Mouse (Mus musculus) spleen, adult 12 weeks (tissue): ENCODE results near the gene Rassf3.

Source experiments
- DNase-seq: peaks from one replicate; pipeline ENCODE4 v3.0.0; 2022; ENCODE audit warnings: low spot score

Gene Rassf3

GRCm38 (mm10) chr10:121429981-121430682 lies 46.0 kb downstream of the Rassf3 start:
- DNase-seq, result no peak

GRCm38 (mm10) chr10:121429581-121429980 lies 46.6 kb downstream of the Rassf3 start:
- DNase-seq, result no peak

GRCm38 (mm10) chr10:121429089-121429488 lies 47.1 kb downstream of the Rassf3 start:
- no peak for DNase-seq

- DNase-seq, result no peak
Observed at GRCm38 (mm10) chr10:121428011-121428711, 48.0 kb downstream of the Rassf3 start.

- DNase-seq, result peak; percentile 24
Observed at GRCm38 (mm10) chr10:121427136-121427535, 49.0 kb downstream of the Rassf3 start.

- no peak for DNase-seq
Observed at GRCm38 (mm10) chr10:121426458-121427070, 49.6 kb downstream of the Rassf3 start.

GRCm38 (mm10) chr10:121425506-121426025 lies 50.6 kb downstream of the Rassf3 start:
- no peak for DNase-seq

GRCm38 (mm10) chr10:121425079-121425478 lies 51.1 kb downstream of the Rassf3 start:
- no peak for DNase-seq

GRCm38 (mm10) chr10:121424455-121424854 lies 51.7 kb downstream of the Rassf3 start:
- no peak for DNase-seq

GRCm38 (mm10) chr10:121423541-121424349 lies 52.4 kb downstream of the Rassf3 start:
- no peak for DNase-seq

GRCm38 (mm10) chr10:121422294-121422693 lies 53.9 kb downstream of the Rassf3 start:
- no peak for DNase-seq

- DNase-seq, result no peak
Observed at GRCm38 (mm10) chr10:121421657-121422290, 54.4 kb downstream of the Rassf3 start.

GRCm38 (mm10) chr10:121421023-121421422 lies 55.1 kb downstream of the Rassf3 start:
- no peak for DNase-seq

GRCm38 (mm10) chr10:121419640-121420470 lies 56.3 kb downstream of the Rassf3 start:
- peak; percentile 52 for DNase-seq

GRCm38 (mm10) chr10:121418835-121419234 lies 57.3 kb downstream of the Rassf3 start:
- no peak for DNase-seq

GRCm38 (mm10) chr10:121414127-121414526 lies 62.0 kb downstream of the Rassf3 start:
- no peak for DNase-seq

GRCm38 (mm10) chr10:121412824-121413223 lies 63.3 kb downstream of the Rassf3 start:
- DNase-seq, result no peak

GRCm38 (mm10) chr10:121411721-121412455 lies 64.3 kb downstream of the Rassf3 start:
- DNase-seq, result no peak

- DNase-seq, result peak; percentile 26
Observed at GRCm38 (mm10) chr10:121409717-121410116, 66.4 kb downstream of the Rassf3 start.

- no peak for DNase-seq
Observed at GRCm38 (mm10) chr10:121403946-121404345, 72.2 kb downstream of the Rassf3 start.
